Mouse (Mus musculus) central nervous system, embryonic 11.5 days (tissue): ENCODE data around the gene Ptgs1. TPM values are rescaled to one million over a fixed set of nuclear protein-coding genes. Genes with fewer than 3 reads are reported as not detected.

Experiments
- polyA plus RNA-seq: library from polyadenylated mRNA; depleted of rRNA; stranded (reverse); fragments of >200 nt; gene quantifications from 2 replicates; pipeline ENCODE4 v1.2.3, GENCODE M21; 2012; rRNA removed

Ptgs1 gene
- 4.7 and 5.6 TPM in 2 replicates for polyA plus RNA-seq

GRCm38 (mm10) chr2:36230366-36230765, at the start of gene Ptgs1:
Gene Ptgs1, plus strand, starts transcription at chr2:36230426.

Other genes starting within 250 kb of the Ptgs1 start
- gene Ndufa8, start 181.0 kb upstream of the Ptgs1 start, polyA plus RNA-seq: 90.1 and 119 TPM in 2 replicates
- gene Morn5, start 181.0 kb upstream of the Ptgs1 start, polyA plus RNA-seq: 0.37 and 1.0 TPM in 2 replicates
- 2.3 and 5.2 TPM in 2 replicates for gene Lhx6, start 125.0 kb upstream of the Ptgs1 start, polyA plus RNA-seq
- 13.9 and 30.4 TPM in 2 replicates for gene Mrrf, start 94.0 kb upstream of the Ptgs1 start, polyA plus RNA-seq
- gene Rbm18, start 93.7 kb upstream of the Ptgs1 start, polyA plus RNA-seq: 45.1 and 66.6 TPM in 2 replicates
- gene Olfr338, start 143.1 kb downstream of the Ptgs1 start, polyA plus RNA-seq: not detected in 2 replicates
- gene Olfr339, start 188.5 kb downstream of the Ptgs1 start, polyA plus RNA-seq: not detected in 2 replicates
- gene Olfr340, start 222.2 kb downstream of the Ptgs1 start, polyA plus RNA-seq: not detected in 2 replicates